Mouse (Mus musculus) G1E-ER4 (cell line): ENCODE data around the gene Bmp7. TPM values are rescaled to one million over a fixed set of nuclear protein-coding genes. Genes with fewer than 3 reads are reported as not detected.

ENCODE experiments used
- GATA1 ChIP-seq: IDR thresholded peaks from one replicate; pipeline ENCODE4 v1.8.0; 2012; ENCODE audit warnings: low read length, inconsistent platforms
- polyA plus RNA-seq: library from polyadenylated mRNA; stranded (reverse); fragments of >175 nt; gene quantifications from 2 replicates; pipeline ENCODE4 v1.2.3, GENCODE M21; 2012

Bmp7 gene
- polyA plus RNA-seq, 1 experiment: not detected

GRCm38 (mm10) chr2:172854136-172854535 lies 86.0 kb downstream of the Bmp7 start:
- TF ChIP-seq GATA1: no peak

- TF ChIP-seq GATA1: no peak
Measured at GRCm38 (mm10) chr2:172851773-172852172, 88.3 kb downstream of the Bmp7 start.

DNA sequence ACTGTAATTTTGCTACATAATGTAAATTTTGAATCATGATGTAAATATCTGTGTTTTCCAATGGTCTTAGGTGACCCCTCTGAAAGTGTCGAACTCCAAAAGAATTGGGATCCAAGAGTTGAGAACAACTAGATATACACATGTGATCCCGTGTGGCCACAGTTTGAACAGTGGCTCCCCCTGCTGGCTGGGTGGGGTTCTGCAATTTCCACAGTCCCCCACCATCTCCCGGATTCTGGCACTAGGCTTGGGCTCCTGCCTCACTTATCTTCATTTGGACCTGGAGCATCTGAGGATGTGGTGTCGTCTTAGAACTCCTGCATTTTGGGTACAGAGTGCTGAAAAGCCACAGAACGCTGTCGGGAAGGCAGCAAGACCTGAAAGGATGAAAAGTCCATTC lies 91.9 kb downstream of the Bmp7 start:
- no peak for TF ChIP-seq GATA1

GRCm38 (mm10) chr2:172846311-172846575 lies 93.9 kb downstream of the Bmp7 start:
- no peak for TF ChIP-seq GATA1

DNA sequence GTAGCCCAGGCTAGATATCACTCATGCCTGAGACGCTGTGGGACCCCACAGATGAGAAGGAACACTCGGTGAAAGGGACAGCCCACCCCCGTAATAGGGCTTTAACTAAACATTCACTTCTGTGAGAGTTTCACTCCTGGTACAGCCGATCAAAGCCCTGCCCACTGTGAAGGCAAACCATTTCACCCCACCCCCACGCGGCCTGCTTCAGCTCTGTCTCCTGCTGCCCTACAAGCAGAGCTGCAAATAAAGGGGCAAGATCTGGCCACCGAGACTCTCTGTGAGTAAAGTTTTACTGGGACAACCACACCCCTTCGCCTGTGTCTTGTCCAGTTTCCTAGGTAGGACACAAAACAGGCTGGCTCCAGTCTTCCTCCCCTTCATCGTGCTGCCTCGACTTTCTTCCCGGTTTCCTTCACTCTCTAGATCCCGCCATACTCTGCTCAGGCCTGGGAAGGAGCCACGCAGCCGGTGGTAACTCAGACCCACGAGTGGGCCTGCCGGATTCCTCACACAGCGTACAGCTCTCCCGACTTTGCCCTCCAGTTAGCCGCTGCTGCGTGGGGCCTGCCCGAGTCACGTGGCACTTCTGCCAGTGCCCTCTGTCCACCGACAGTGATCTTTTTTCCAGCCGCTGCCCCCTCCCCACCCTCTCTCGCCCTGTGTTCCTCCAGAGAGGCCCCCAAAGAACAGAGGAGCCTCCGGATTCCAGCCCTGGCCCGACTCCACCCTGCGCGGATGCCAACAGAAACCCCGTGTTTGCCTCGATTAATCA lies 94.4 kb downstream of the Bmp7 start:
- no peak for TF ChIP-seq GATA1

DNA sequence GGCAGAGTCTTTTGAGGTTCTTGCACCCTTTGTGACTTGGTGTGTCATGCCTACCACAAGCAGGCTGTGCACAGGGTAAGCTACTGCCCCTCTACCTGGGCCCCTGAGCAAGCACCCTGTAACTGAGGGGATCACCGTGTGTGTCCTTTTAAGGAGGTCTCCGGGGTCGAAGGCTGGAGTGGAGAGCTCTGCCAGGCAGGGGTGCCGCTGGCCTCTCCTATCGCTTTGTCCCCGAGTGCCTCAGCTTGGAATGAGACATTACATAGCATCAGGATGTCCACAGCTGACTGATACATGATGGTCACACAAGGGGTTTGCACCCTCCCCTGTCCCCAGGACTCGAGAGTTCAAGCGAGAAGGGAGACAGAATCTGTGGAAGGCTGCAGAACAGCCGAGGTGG lies 96.2 kb downstream of the Bmp7 start:
- TF ChIP-seq GATA1: no peak

- no peak for TF ChIP-seq GATA1
Measured at GRCm38 (mm10) chr2:172842306-172842705, 97.8 kb downstream of the Bmp7 start.

DNA sequence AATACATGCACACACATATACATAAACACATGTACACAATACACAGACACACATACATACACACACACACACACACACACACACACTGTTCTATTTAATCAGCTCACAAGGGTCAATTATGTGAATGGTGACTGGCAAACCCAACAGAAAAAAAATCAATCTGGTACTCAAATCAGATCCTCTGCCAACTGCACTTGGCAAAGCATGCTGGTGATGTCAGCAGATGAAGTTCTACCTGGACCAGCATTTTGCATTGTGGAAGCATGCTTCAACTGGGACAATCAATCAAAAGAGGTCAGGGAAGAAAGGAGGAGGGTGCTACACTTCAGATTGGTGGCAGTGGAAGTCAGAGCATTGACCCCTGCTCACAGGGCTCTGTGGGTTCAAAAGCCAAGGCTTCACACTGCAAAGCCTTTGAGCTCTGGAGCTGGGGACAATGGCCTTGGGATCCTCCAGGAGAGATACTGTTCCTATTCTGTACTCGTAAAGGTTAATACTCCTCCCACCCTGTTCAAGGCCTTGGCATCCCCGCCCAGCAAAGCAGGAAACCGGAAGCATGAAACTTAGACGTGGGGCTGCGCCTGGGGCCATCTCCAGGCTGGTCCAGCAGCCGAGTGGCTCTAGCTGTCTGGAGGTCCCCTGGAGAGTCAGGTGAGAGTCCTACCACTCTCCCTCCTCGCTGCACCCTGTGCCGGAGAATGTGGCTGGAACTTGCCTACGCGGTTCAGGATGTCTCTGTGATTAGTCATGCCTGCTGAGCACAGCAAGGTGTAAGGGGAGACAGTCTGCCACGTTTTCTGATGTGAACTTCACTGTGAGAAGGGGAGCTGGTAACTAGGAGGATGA lies 99.0 kb downstream of the Bmp7 start:
- TF ChIP-seq GATA1: no peak

DNA sequence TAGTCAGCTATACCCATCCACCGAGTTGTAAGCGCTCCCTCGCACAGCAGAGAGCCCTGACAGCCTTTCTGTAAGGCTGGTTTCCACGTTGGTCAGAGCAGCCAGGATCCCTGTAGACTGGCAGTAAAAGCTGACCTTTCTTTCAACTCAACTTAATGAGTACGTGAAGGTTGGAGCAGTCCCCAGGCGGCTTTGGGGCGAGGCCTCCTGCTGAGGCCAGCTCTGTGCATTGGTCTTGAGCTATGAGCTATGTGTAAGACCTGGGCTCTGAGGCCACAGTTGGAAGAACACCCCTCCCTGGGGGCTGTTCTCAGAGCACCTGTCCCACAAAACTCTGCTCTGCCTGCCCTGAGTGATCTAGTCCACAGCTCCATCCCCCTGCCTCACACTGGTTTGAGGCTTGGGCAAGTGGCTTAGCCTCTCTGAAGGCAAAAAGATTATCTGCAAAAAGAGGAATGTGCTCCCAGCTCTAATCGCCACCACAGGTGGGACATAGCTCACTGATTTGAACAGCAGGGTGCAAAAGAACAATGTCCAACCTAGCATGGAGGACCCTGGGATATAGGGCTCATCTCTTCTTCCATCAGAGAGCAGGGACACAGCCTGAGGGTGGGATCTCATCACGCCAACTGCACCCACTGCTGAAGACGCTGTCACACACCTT lies 100.7 kb downstream of the Bmp7 start:
- TF ChIP-seq GATA1: no peak

DNA sequence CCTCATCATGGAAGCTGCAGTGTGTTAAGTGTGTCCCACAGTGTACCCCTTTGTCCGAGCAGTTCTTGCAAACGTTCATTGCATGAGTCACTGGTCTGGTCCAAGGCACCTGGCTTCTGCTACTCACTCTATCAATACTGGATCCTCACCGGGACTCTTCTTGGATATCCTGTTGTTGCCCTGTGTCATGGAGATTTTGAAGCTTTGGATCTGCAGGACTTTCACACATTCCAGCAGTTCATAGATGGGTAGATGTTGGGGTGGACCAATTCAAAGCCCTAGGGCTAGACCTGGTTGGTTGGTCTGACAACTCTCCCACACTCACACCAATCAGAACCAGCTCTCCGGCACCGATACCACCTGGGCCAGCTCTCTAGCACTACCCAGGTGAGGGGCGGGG lies 103.6 kb downstream of the Bmp7 start:
- no peak for TF ChIP-seq GATA1

DNA sequence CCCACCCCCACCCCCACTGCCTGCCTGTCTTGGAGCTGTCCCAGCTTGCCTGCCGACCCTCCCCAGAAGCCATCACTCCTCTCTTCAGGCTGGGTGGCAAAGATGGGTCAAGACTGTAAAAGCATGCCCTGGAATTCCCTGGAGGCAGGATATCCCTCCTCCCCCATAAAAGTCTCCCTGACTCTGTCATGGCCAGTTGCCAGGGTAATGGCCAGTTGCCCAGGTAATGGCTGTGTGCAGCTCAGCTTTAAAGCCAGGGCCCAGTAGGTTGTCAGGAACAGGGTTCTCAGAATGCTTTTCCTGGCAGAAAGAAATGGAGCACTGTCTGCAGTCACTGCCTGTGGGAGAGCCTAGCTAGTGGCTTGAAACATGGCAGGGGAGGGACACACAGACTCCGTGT lies 106.9 kb downstream of the Bmp7 start:
- TF ChIP-seq GATA1: no peak

DNA sequence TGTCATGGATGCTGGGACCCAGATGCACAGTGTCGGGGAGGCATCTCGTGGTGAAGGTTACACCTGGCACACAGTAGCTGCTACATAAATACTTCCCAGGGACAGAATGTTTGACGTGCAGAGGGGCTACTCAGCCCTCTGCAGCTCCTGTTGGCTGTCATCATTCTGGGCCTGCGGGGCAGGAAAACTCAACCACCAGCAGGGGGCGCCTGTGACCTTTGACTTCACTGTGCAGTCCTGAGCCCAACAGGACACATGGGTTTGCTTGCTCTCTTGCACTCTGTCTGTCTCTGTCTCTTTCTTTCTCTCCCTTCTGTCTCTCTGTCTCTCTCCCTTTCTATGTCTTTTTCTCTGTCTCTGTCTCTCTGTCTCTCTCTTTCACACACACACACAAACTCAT lies 108.4 kb downstream of the Bmp7 start:
- no peak for TF ChIP-seq GATA1

GRCm38 (mm10) chr2:172831133-172831532 lies 109.0 kb downstream of the Bmp7 start:
- TF ChIP-seq GATA1: no peak

DNA sequence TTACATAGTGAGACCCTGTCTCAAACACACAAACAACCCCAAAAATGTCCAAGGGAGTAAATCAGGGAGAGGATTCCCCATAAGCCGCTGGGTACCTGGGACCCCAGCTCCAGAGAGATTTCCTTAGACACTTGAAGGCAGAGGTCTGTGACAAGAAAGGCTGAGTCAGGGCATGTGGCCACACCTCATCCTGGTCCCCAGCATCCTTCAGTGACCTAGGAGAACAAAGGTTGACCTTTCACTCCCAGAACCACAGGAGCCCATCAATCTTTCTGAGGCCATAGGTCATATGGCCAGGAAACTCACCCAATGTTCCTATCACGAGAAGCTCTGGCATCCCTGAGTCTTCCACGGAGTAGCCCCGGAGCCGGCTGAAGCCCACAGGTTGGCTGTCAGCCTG lies 111.9 kb downstream of the Bmp7 start:
- no peak for TF ChIP-seq GATA1

GRCm38 (mm10) chr2:172827564-172827963 lies 112.6 kb downstream of the Bmp7 start:
- no peak for TF ChIP-seq GATA1

DNA sequence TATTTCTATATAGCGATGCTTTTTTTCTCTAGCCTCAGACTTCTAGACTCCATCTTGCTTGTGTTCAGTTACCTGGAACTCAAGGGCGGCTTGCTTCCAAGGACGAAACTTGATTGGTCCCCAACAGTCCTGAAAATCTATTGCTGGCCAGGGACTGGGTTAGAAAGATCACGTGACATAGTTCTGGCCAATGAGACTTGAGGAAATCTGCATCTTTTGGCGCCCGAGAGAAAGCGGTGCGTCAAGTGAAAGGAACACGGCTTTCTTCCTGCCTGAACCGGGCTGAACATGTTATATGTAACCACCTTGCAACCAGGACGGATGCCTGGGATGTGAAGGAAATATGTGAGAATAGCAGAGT lies 114.4 kb downstream of the Bmp7 start:
- no peak for TF ChIP-seq GATA1

DNA sequence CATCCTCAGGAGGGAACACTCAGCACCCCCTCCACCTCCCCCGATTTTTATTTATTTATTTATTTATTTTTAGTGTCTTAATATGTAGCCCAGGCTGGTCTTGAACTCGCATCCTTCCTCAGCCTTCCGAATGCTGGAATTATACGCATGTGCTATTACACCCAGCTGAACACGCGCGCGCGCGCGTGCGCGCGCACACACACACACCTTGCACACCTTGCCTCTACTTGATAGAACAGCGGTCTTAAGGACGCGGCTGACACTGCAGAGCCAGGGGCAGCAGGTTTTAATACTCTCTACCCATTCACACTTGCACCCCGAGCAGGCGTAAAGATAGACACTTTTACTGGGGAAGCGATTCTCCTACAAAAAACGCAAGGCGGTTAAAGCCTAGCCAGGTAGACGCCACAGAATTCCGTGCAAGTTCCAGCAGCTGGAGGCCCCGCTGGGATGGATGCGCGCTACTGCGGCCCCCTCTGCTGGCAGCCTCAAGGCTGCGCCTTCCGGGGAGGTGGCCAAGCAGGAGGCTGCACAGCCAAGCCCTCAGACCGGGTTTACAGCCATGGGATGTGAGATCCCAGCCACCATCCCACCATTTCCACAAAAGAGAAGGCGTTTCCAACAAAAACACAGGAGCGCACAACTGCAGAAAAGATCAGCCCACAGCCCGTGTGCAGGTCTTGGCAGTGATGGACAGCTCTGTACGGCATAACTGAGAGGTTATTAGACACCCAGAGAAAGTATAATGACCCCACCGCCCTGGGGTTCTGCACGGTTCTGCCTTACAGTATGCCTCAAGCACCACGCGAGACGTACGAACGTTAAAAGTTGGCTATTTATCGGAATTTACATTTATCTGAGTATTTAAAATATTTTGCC lies 115.0 kb downstream of the Bmp7 start:
- TF ChIP-seq GATA1: no peak
